Mouse (Mus musculus) liver, embryonic 11.5 days (tissue): ENCODE measurements around the gene Pbx1. TPM values are rescaled to one million over a fixed set of nuclear protein-coding genes. Genes with fewer than 3 reads are reported as not detected.

ENCODE experiments used
- ATAC-seq: fragments of 200-750 bp; cut with Nextera tagmentation; replicated peaks from 2 replicates; pipeline ENCODE4 v1.8.0; 2017; ENCODE audit warnings: moderate number of reproducible peaks, mild to moderate bottlenecking, moderate TSS enrichment, moderate library complexity; ENCODE audit not compliant: low FRiP score
- DNase-seq: peaks from one replicate; pipeline ENCODE4 v3.0.0-alpha.2; 2017; ENCODE audit warnings: low spot score
- H3K27ac ChIP-seq: fragments of 300-500 bp; sonication (generic); 2 replicates; pipeline ENCODE4 v1.5.1; 2014; ENCODE audit warnings: mild to moderate bottlenecking, low read depth, low read length, control low read depth
- H3K27me3 ChIP-seq: fragments of 300-500 bp; sonication (generic); replicated peaks from 2 replicates; pipeline ENCODE4 v1.6.1; 2014; ENCODE audit warnings: low read length, mixed read lengths; ENCODE audit not compliant: control insufficient read depth, insufficient read depth
- H3K36me3 ChIP-seq: fragments of 300-500 bp; sonication (generic); 2 replicates; pipeline ENCODE4 v1.6.1; 2014; ENCODE audit warnings: mild to moderate bottlenecking, low read length, moderate library complexity, mixed read lengths; ENCODE audit not compliant: control insufficient read depth, insufficient read depth
- H3K4me1 ChIP-seq: fragments of 300-500 bp; sonication (generic); replicated peaks from 2 replicates; pipeline ENCODE4 v1.6.1; 2014; ENCODE audit warnings: low read length, mixed read lengths; ENCODE audit not compliant: control insufficient read depth, insufficient read depth
- H3K4me2 ChIP-seq: fragments of 300-500 bp; sonication (generic); 2 replicates; pipeline ENCODE4 v1.6.1; 2014; ENCODE audit warnings: mild to moderate bottlenecking, control low read depth, moderate library complexity
- H3K4me3 ChIP-seq: fragments of 300-500 bp; sonication (generic); 2 replicates; pipeline ENCODE4 v1.5.1; 2014; ENCODE audit warnings: low read depth, low read length, control low read depth
- H3K9ac ChIP-seq: fragments of 300-500 bp; sonication (generic); 2 replicates; pipeline ENCODE4 v1.6.1; 2014; ENCODE audit warnings: low read depth, low read length, control low read depth
- H3K9me3 ChIP-seq: fragments of 300-500 bp; sonication (generic); 2 replicates; pipeline ENCODE4 v1.6.1; 2016; ENCODE audit warnings: low read length, inconsistent platforms, mixed read lengths; ENCODE audit not compliant: control insufficient read depth
- WGBS: fragments of 180-500 bp; shearing (Covaris S2); extraction: QIAGEN DNeasy Blood & Tissue Kit; methylation state at CpG from one replicate; pipeline ENCODE4 v1.1.7; 2014; 5-methylcytosine and 5-hydroxymethylcytosine counted together
- polyA plus RNA-seq: library from polyadenylated mRNA; unstranded; fragments of >200 nt; fragmentation: Nextera tagmentation; extraction: Ambion mirVana; gene quantifications from 2 replicates; pipeline ENCODE4 v1.2.1, GENCODE M21; 2014

Gene Pbx1
- polyA plus RNA-seq, 1 experiment from 2014 or later = 17.0 TPM

GRCm38 (mm10) chr1:168386159-168386558 lies 45.9 kb downstream of the Pbx1 start:
- no peak overlapping the region for H3K4me2 ChIP-seq
- H3K4me3 ChIP-seq = no peak overlapping the region
- ATAC-seq (no peak), DNase-seq (no peak)
- 87% methylated on average over 6 of the region's 6 CpGs for WGBS
- H3K4me1 ChIP-seq = peaks cover 18% of the 10 kb centered on the region; the same call in 1 of the 2 replicates
- peaks cover 2% of the 10 kb centered on the region; the same call in 1 of the 2 replicates for H3K36me3 ChIP-seq
- no peaks in the 10 kb centered on the region for H3K9me3 ChIP-seq
- no peak overlapping the region for H3K27ac ChIP-seq
- H3K9ac ChIP-seq = no peak overlapping the region
- H3K27me3 ChIP-seq = no peaks in the 10 kb centered on the region

DNA sequence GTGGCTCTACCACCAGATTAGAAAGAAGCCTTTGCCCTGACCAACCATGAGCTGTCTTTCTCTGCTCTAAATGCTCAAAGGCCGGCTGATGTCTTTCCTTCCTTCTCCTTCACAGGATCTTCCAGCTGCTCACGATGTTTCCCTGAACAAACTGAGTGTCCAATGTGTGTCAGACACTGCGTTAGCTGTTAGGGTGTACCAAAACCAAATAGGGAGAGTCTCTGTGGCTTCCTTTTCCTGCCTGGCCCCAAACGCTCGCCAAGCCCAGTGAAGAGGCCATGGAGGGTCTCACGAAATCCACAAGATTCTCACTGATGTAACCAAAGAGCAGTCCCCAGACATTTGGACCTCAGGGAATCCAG lies 47.5 kb downstream of the Pbx1 start:
- H3K4me1 ChIP-seq = peaks cover 17% of the 10 kb centered on the region; the same call in 1 of the 2 replicates

DNA sequence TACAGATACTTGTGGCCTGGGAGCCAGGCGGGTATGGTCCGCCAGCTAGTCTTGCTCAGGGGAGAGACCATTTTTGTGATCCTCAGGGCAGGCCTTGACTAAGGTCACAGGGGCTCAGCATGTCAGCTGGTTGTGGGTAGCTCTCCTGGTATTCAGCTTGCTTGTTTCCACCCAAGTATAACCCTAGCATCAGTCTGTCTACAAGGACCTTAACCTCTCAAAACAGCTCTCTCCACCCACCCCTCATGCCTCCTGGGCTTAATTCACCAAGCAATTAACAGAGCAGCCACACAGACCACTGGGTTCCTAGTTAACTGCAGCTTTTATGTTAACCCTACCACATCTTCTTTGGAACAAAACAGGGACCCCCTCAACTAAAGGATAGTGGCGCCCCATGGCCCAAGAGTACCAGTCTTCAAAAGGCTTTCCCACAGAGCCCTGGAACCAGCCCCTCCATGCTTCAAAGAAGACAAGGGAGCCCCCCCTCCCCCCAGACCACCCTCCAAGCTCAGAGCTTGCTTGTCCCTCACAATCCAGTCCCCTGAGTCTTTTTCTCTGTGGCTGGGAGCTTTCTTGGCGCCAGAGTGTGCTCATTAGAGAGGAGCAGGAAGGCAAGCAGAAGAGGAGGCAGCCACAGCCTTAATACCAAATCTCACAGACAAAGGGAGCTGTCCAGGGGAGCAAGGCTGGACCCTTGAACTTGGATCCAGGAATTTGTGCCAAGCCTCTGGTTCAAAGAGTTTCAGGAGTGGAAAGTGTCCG lies 48.1 kb downstream of the Pbx1 start:
- no peak overlapping the region for H3K4me2 ChIP-seq
- H3K9ac ChIP-seq = no peak overlapping the region
- H3K27ac ChIP-seq = peak overlapping the region; percentile 13; the same call in 1 of the 2 replicates
- H3K4me1 ChIP-seq = peaks cover 17% of the 10 kb centered on the region; the same call in 1 of the 2 replicates
- H3K9me3 ChIP-seq = no peaks in the 10 kb centered on the region
- no peaks in the 10 kb centered on the region for H3K36me3 ChIP-seq
- no peak for ATAC-seq
- DNase-seq = no peak
- 64% methylated on average over 5 of the region's 5 CpGs for WGBS
- no peak overlapping the region for H3K4me3 ChIP-seq
- H3K27me3 ChIP-seq = no peaks in the 10 kb centered on the region

More for the DNA sequence above, 47.5 kb downstream of the Pbx1 start:
- Histone ChIP-seq H3K27me3 (no peaks in the 10 kb centered on the region), H3K4me2 (no peak overlapping the region), H3K27ac (no peak overlapping the region), H3K36me3 (peaks cover 2% of the 10 kb centered on the region; the same call in 1 of the 2 replicates), H3K4me3 (no peak overlapping the region), H3K9ac (no peak overlapping the region), H3K9me3 (no peaks in the 10 kb centered on the region)
- DNase-seq = no peak
- 40% methylated on average over 6 of the region's 6 CpGs for WGBS
- ATAC-seq = no peak

DNA sequence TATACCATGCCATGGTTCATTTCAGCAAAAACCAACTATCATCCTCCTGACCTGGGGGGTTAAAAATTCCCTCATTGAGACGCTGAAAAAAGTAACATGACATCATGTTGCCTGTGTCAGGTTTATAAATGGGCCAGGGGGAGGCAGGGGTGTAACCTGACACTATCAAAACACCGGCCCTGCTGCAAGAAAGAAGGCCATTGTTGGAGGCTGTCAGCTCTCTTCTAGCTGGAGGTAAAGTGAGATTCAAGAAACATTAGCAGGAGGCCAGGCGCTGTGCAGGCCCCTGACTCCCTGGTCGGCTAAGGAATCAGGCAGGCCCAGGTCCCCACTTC lies 49.3 kb downstream of the Pbx1 start:
- H3K36me3 ChIP-seq = no peaks in the 10 kb centered on the region
- DNase-seq = no peak
- no peak overlapping the region for H3K4me2 ChIP-seq
- H3K4me3 ChIP-seq = no peak overlapping the region
- no peaks in the 10 kb centered on the region for H3K9me3 ChIP-seq
- 33% methylated on average over 4 of the region's 4 CpGs for WGBS
- H3K27ac ChIP-seq = no peak overlapping the region
- peaks cover 17% of the 10 kb centered on the region; the same call in 1 of the 2 replicates for H3K4me1 ChIP-seq
- no peak overlapping the region for H3K9ac ChIP-seq
- peak; percentile 38; the same call in 1 of the 2 replicates for ATAC-seq
- no peaks in the 10 kb centered on the region for H3K27me3 ChIP-seq

DNA sequence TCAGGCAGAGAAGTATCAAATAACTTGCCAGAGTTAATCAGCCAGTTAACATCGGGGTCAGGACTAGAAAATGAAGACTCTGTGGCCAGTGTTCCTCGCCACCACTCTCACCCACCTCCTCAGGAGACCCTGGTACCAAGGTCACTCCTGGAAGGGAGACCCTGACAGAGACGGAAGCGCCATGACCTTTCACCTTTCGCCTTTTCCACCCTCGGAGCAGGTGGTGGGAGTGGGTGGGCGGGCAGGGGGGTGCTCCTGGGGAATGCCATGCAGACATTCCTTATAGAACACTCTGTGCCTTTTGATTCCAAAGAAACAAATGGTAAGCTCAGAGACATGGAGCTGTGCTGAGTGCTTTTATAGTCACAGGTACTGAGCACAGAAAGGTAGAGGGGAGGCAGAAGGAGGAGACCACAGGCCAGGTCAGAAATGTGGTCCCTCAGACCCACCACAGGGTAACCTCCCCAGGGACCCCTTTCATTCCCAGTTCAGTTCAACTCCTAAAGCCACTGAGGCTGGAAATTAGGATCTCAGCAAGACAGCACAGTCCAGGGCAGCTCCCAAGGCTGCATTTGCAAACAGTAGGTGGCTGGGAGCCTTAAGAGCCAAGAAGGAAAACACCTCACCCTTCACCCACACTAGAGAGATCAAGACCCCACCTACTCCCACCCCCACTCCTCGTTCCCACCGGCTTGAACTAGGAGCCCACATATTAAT lies 49.8 kb downstream of the Pbx1 start:
- no peak overlapping the region for H3K27ac ChIP-seq
- H3K4me3 ChIP-seq = no peak overlapping the region
- H3K27me3 ChIP-seq = no peaks in the 10 kb centered on the region
- DNase-seq = no peak
- ATAC-seq = no peak
- peaks cover 17% of the 10 kb centered on the region; the same call in 1 of the 2 replicates for H3K4me1 ChIP-seq
- WGBS = 48% methylated on average over 9 of the region's 9 CpGs
- no peak overlapping the region for H3K9ac ChIP-seq
- no peak overlapping the region for H3K4me2 ChIP-seq
- no peaks in the 10 kb centered on the region for H3K36me3 ChIP-seq
- H3K9me3 ChIP-seq = no peaks in the 10 kb centered on the region

- Histone ChIP-seq H3K4me1 (peaks cover 17% of the 10 kb centered on the region; the same call in 1 of the 2 replicates), H3K4me3 (no peak overlapping the region), H3K27ac (no peak overlapping the region), H3K9ac (no peak overlapping the region), H3K4me2 (no peak overlapping the region), H3K9me3 (no peaks in the 10 kb centered on the region), H3K36me3 (no peaks in the 10 kb centered on the region), H3K27me3 (no peaks in the 10 kb centered on the region)
- ATAC-seq (no peak), DNase-seq (no peak)
- 83% methylated on average over 4 of the region's 4 CpGs for WGBS
Measured at GRCm38 (mm10) chr1:168381451-168381850, 50.6 kb downstream of the Pbx1 start.

DNA sequence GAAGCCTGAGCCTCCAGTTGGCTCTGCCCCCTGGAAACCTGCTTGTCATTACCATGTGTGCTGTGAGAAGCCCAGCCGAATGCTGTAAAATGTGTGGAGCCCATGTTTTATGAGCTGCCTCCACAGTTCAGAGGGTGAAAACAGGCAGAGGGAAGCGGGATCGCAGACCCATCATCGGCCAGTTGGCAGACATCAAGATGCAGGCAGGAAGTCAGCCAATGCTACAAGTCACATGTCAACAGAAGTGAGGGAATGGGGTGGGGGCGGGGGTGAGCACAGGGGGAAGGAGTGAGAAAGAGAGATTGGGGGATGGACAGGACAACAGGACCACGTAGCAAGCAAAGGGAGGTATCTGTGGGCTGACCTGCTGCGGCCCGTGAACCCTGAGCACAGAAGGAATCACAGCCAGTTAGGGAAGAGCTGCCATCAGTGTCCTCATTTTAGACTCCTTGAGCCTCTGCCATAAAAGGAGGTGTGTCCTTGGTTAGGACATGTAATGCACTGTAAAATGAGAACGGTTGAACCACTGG lies 51.8 kb downstream of the Pbx1 start:
- DNase-seq = no peak
- no peak overlapping the region for H3K4me2 ChIP-seq
- no peak overlapping the region for H3K27ac ChIP-seq
- H3K27me3 ChIP-seq = no peaks in the 10 kb centered on the region
- peaks cover 17% of the 10 kb centered on the region; the same call in 1 of the 2 replicates for H3K4me1 ChIP-seq
- no peak overlapping the region for H3K9ac ChIP-seq
- WGBS = 60% methylated on average over 9 of the region's 9 CpGs
- no peak for ATAC-seq
- no peaks in the 10 kb centered on the region for H3K9me3 ChIP-seq
- no peaks in the 10 kb centered on the region for H3K36me3 ChIP-seq
- no peak overlapping the region for H3K4me3 ChIP-seq

DNA sequence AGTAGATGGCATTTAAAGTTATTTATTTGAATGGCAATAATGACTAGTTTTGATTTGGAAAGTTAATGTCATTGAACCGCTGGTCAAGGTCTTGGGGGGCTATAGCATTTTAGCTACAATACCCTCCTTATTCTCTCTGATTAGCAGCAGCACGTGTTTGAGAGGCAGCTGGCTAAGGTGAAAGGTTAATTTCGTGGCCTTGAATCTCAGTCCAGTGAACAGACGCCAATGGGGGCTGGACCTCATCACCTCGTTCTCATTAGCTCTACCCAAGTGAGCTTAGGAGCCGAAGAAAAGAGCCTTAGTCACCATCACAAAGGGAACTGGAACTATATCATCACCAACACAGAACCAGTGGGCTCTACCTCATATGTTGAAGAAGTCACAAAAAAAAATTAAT lies 54.4 kb downstream of the Pbx1 start:
- H3K4me3 ChIP-seq = no peak overlapping the region
- no peak for ATAC-seq
- WGBS = 70% methylated on average over 6 of the region's 6 CpGs
- no peak overlapping the region for H3K4me2 ChIP-seq
- H3K27ac ChIP-seq = no peak overlapping the region
- H3K9ac ChIP-seq = no peak overlapping the region
- DNase-seq = no peak
- H3K9me3 ChIP-seq = no peaks in the 10 kb centered on the region
- no peaks in the 10 kb centered on the region for H3K27me3 ChIP-seq
- peaks cover 5% of the 10 kb centered on the region; the same call in 1 of the 2 replicates for H3K4me1 ChIP-seq
- H3K36me3 ChIP-seq = no peaks in the 10 kb centered on the region
